Mouse (Mus musculus) right cerebral cortex, postnatal 10 days (tissue): Measurements from ENCODE around the gene Il9r.
"Not testable (repeated sequence)": the region's sequence is repeated elsewhere in the genome, so short reads cannot be mapped to it uniquely, and the experiment has no call there.

Source experiments
- DNase-seq, 2 experiments: peaks; one replicate each; pipeline ENCODE4 v3.0.0; 2021; ENCODE audit warnings: low spot score in 2 of 2

The Il9r gene

DNA sequence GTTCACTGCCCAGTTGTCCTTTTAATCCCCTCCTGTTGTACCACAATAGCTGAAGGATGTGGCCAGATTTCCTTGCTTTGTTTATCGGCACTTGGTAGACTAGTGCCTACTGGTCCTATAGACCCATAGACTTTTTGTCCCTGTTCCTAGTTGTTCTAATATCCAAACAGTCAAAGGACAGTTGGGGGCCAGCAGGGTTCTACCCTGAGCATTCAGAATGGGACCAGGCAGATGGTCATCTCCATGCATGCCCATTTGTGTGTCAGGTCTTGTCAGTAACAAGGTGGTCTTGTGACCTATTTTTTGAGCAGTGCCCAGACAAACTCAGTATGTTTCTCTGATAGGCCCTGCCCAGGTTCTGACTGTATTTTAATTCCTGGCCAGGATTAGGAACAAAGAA is 27.0 kb upstream of the Il9r start:
- no peak for DNase-seq

- DNase-seq: peak; percentile 92 to 93
Measured at GRCm38 (mm10) chr11:32226124-32226871, 26.2 kb upstream of the Il9r start, which contains the start of gene Mpg. Gene Mpg, plus strand, starts transcription at chr11:32226505.

- peak in 1 of 2 experiments; percentile 51 for DNase-seq
Measured at GRCm38 (mm10) chr11:32225222-32226104, 25.4 kb upstream of the Il9r start.

DNA sequence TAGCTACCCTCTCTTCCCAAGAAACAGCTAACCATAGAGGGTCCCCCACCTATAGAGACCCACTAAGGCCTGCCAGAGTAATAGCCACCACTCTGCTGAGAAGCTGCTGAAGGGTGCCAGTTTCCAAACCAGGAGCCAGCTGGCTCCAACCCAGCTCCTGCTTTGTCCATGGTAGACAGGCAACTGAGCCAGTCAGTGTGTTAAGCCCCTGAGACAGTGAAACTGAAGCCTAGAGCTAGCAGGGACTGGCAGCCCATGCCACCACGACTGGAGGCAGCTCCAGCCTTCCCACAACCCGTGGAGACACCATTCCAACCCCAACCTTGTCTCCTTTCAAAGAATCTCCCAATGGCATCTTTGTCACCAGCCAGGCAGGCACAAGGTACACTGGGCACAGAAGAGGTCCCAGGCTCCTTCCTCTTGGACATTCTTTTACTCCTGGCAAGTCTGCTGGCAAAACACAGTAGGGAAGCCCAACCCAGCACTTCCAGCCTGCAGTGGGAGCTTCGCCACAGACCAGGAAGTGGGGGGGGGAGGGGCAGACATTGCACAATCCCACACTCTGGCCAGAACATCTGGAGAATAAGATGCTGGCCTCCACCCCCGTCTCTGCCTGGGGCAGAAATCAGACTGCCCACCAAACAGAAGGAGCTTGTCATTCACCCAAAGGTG is 24.5 kb upstream of the Il9r start:
- DNase-seq: peak; percentile 79 to 81

DNA sequence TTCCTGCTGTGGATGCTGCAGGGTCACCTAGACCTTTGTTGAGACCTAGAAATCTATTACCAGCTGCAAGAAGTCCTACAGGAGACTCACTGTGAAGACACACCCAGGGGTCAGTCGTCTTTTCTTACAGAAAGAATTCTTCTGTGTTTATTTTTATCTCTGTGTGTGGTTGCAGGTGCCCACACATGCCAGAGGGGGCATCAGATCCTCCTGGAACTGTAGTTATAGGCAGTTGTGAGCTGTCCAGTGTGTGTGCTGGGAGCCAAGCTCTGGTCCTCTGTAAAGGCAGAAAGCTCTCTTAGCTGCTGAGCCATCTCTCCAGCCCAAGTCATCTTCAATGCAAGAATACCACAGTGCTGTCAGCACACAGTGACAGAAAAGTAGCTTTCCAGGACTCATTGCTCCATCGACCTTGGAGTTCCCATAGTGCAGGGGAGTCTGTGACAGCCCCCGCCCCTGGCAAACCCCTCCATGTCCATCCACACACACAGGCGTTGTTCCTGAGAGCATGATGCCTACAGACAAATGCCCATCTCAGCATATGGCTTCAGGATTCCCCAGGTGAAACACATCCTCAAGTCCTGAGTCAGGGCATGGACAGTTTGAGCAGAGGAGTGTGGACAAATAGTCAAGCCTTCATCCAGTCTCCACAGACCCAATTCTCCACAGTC is 23.4 kb upstream of the Il9r start:
- DNase-seq: no peak

DNA sequence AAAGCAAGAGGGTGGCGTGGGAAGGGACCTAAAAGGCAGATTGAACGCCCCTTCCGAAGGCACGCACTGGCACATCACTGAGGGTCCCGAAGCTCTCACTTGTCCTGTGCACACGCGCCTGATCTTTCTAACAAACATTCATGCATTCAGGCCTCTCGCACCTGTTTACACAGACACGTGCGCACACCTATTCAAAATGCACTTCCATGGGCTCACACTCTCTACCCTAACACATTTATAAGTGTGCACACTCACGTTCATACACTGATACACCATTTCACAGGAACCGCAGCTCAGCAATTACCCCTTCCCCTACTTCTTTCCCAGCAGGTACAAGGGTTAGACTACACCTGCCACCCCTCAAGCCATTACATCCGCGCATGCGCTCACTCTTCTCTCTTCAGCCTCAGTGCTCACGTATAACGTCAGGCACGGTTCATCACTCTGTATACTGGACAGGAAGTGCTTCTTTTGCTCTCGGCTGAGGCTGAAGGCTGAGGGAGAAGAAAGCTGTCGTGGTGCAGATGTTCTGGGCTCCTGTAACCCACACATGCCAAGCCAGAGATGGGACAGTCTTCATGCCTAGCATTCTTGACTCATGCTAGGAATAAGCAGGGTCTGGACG is 22.6 kb upstream of the Il9r start:
- DNase-seq: peak in 1 of 2 experiments; percentile 25

GRCm38 (mm10) chr11:32221951-32222409 is 21.9 kb upstream of the Il9r start, which contains the start of gene Rhbdf1:
Gene Rhbdf1, minus strand, starts transcription at chr11:32222300.
- DNase-seq: peak in 1 of 2 experiments; percentile 55

DNA sequence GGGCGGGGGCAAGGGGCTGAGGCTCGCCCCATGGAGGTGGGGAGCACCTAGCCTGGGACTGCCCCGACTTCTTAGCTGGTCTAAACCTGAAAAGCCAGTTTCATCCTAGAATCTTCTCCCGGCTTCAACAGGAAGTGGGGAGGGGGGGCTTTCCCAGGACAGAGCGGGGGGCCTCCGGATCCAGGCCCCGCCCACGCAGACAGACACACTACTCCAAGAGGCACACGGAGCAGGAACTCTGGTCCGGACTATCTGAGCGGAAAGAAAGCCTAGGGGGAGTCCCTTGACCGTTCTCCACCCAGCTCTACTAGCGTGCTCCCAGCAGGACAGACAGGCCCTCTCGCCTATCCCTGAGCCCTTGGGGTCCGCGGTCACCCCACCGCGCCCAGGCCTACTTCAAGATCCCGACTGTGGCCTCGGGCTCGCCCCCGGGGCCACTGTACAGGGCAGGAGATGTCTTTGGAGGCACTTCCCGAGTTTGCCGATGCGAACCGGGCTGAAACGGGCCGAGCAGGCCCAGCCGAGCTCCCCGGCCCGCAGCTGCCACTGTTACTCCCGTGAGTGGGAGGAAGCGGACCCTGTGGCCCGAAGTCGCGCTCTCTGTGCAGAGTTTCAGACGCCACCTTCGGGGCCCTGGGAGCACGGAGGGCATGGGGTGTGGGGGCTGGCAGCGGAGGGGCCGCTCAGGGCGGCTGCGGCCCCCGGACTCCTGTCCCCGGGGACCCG is 21.3 kb upstream of the Il9r start:
- peak; percentile 52 to 55 for DNase-seq

GRCm38 (mm10) chr11:32220607-32221224 is 20.6 kb upstream of the Il9r start:
- peak in 1 of 2 experiments; percentile 55 for DNase-seq

DNA sequence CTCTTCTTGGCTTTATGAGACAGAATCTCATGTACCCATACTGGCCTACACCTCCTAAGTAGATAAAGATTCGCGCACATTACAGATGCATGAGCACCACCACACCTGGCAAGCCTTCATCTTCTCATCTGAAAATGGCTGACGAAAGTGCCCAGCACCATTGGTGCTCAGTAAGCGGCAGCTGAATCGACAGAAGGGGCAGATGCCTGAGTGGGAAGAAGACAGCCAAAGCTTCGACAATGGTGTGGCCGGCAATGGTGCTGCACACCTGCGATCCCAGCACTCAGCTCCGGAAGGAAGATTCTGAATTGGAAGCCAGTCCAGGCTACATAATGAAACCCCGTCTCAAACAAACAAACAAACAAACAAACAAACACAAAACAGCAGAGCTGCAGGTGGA is 19.2 kb upstream of the Il9r start:
- peak in 1 of 2 experiments; percentile 50 for DNase-seq

DNA sequence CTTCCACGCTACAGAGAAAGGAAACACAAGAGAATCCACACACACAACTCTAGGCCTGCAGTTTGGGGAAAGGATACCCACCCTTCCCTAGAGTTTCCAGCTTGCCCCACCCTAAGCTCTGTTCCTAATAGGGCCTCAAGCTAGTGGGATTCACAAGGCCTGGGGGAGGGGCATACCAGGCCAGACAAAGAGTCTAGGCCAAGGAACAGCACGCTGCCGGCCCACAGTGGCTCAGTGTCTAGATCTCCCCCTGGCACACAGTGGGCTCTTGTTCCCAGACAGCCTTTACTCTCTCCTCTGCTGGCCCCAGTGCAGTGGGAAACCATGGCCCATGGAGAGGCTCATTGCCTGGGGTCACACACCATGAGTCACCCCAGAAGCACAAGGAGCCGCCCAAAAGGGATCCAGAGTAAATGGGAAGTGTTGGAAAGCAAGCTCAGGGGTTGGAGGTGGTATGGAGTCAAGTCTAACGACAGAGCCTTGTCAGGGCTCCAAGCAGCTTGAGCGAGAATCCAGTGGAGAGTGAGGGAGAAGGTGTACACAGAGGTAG is 18.5 kb upstream of the Il9r start:
- DNase-seq: peak; percentile 60 to 74

DNA sequence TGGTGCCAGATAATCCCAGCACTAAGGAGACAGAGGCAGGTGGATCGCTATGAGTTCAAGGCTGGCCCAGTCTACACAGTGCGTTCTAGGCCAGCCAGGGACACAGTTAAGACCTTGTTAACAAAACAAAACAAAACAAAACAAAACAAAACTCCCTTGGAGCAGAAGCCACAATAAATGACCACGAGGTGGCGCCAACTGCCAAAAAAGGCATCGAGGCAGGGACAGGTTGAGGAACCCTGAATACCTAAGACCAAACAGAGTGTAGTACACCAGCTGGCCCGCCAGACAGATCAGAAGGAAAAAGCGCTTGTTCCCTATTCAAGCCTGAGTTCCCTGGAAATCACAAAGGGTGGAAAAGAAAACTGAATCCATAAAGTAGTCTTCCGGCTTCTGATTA is 16.8 kb upstream of the Il9r start:
- DNase-seq: peak; percentile 62 to 78

GRCm38 (mm10) chr11:32215372-32216162 is 15.5 kb upstream of the Il9r start:
- DNase-seq: no peak

GRCm38 (mm10) chr11:32210623-32211022 is 10.5 kb upstream of the Il9r start:
- no peak for DNase-seq

GRCm38 (mm10) chr11:32205058-32205873 is 5.2 kb upstream of the Il9r start, which contains the start of gene Snrnp25:
Gene Snrnp25, plus strand, starts transcription at chr11:32205415.
- DNase-seq: peak; percentile 98

- no peak for DNase-seq
Measured at GRCm38 (mm10) chr11:32201922-32202685, 2.0 kb upstream of the Il9r start.

- not testable (repeated sequence) for DNase-seq
Measured at GRCm38 (mm10) chr11:32200992-32201391, 913 bp upstream of the Il9r start.
